Mouse (Mus musculus) lung, adult 2 months (tissue): ENCODE measurements around the gene Alyref. TPM values are rescaled to one million over a fixed set of nuclear protein-coding genes. Genes with fewer than 3 reads are reported as not detected.
"Not testable (repeated sequence)": the region's sequence is repeated elsewhere in the genome, so short reads cannot be mapped to it uniquely, and the experiment has no call there.

ENCODE experiments used
- DNase-seq: peaks from one replicate; pipeline ENCODE4 v3.0.0; 2022
- H3K4me1 ChIP-seq: fragments of 200-500 bp; 2 replicates; pipeline ENCODE4 v1.6.1; 2011; ENCODE audit warnings: low read length; ENCODE audit not compliant: control insufficient read depth, insufficient read depth
- H3K4me3 ChIP-seq: fragments of 200-500 bp; replicated peaks from 2 replicates; pipeline ENCODE3; 2011; ENCODE audit warnings: low read depth, mild to moderate bottlenecking, control low read depth, low read length; ENCODE audit errors: extremely low read depth
- CTCF ChIP-seq: fragments of 200-500 bp; IDR thresholded peaks from 2 replicates; pipeline ENCODE4 v1.5.1; 2011; ENCODE audit warnings: mild to moderate bottlenecking, low read length, control low read depth; ENCODE audit not compliant: insufficient read depth
- POLR2A ChIP-seq: fragments of 200-500 bp; IDR thresholded peaks from 2 replicates; pipeline ENCODE4 v1.6.1; 2011; ENCODE audit warnings: low read depth, mild to moderate bottlenecking, control low read depth, low read length, borderline replicate concordance; ENCODE audit errors: extremely low read depth
- WGBS: fragments of 180-500 bp; shearing (Covaris S2); methylation state at CpG from one replicate; pipeline ENCODE4 v1.1.7; 2018; 5-methylcytosine and 5-hydroxymethylcytosine counted together
- polyA plus RNA-seq: library from polyadenylated mRNA; depleted of rRNA; stranded (reverse); fragments of >200 nt; gene quantifications from 2 replicates; pipeline ENCODE4 v1.2.3, GENCODE M21; 2012

The Alyref gene
- polyA plus RNA-seq, 1 experiment: 29.1 TPM

DNA sequence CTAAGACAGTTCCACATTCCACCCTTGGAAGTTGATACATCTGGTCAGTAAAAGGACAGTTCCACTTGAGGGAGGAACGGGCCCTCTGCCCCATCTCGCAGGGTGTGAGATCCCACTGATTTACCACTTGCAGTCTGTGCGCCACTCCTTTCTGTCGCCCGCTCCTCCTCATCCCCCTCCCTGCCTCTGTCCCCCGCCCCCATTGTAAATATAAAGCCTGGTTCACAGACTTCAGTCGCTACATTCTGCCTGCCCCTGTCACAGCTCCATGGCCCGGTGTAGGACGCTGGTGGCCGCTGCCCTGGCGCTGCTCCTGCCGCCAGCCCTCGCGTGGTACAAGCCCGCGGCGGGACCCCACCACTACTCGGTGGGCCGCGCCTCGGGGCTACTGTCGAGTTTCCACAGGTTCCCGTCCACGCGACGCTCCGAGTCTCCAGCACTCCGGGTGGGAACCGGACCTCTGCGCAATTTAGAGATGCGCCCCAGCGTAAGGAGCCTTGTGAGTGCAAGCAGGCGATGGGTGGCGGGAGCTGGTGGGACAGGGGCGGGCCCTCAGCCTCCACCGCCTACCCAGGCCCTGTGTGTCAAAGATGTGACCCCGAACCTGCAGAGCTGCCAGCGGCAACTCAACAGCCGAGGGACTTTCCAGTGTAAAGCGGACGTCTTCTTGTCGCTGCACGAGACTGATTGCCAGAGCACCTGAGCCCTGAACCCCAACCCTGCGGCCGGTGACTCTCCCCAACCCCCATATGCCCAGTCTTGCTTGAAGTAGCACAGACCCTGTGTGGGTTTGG is 10.3 kb upstream of the Alyref start, which contains the start of gene Npb:
TSS of gene Npb (plus strand) at position 237 of the 794 bp plus-strand sequence.
- TF ChIP-seq CTCF: no peak
- TF ChIP-seq POLR2A: no peak
- no peak for DNase-seq
- Histone ChIP-seq H3K4me1 (peaks cover 3% of the 10 kb centered on the region), H3K4me3 (no peak within 1 kb of the TSS)
- WGBS: 11% methylated on average over 45 of the region's 45 CpGs

DNA sequence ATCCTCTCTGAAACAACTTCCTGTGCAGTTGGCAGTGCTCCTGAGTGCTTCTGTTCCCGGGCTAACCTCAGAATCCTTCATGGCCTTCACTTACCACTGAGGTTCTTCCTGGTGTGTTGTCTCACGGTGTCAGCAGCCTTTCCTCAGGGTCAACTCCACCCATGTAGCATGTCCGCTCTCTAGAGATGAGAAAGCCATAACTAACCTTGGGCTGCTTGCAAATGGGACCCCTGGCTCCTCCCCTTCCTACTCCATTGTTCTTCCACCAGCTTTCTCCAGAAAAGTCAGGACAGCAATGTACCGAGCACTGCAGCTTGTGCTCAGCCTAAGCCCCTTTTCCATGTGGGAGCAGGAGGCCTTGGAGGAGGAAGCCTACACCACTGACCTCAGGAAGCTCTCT is 8.6 kb upstream of the Alyref start:
- no peak overlapping the region for H3K4me3 ChIP-seq
- WGBS: 55% methylated on average over 4 of the region's 4 CpGs
- H3K4me1 ChIP-seq: peaks cover 3% of the 10 kb centered on the region
- no peak for TF ChIP-seq CTCF
- no peak for TF ChIP-seq POLR2A
- DNase-seq: no peak

DNA sequence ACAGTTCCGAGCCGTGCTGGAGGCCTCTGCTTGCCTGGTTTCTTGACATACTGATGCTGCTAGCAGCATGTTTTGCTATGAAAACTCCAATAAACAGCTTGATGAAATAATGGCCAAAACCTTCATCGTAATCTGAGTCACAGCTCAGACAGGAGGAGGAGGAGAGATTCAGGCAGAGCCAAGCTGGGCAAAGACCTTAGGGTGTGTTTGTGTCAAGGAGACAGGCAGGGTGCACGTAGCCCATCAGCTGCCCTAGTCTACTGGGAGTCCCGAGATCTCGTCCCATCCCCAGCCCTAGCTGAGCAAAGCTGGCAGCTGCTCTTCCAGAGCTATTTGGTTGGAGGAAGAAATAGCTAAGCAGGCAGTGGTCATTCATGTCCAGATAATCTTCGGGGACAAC is 7.5 kb upstream of the Alyref start:
- no peak for DNase-seq
- 89% methylated on average over 7 of the region's 7 CpGs for WGBS
- TF ChIP-seq CTCF (no peak), POLR2A (no peak)
- H3K4me3 ChIP-seq: no peak overlapping the region
- peaks cover 3% of the 10 kb centered on the region for H3K4me1 ChIP-seq

DNA sequence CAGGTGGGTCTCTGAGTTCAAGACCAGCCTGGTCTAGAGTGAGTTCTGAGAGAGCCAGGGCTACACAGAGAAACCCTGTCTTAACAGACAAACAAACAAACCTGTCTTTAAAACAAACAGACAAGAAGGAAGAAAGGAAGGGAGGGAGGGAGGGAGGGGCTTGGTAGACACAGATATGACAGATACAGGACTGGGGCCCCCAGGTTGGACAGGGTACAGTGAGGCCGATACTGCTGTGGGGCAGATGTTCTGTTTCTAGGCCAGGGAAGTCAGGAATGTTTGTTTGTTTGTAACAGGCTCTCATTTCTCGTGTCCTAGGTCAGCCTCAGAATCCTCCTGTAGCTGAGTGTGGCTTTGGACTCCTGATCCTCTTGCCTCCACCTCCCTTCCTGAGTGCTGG is 5.4 kb upstream of the Alyref start:
- Histone ChIP-seq H3K4me3 (no peak overlapping the region), H3K4me1 (peaks cover 3% of the 10 kb centered on the region; the same call in 1 of the 2 replicates)
- TF ChIP-seq CTCF: no peak
- no peak for TF ChIP-seq POLR2A
- DNase-seq: no peak
- 67% methylated on average over 2 of the region's 2 CpGs for WGBS

DNA sequence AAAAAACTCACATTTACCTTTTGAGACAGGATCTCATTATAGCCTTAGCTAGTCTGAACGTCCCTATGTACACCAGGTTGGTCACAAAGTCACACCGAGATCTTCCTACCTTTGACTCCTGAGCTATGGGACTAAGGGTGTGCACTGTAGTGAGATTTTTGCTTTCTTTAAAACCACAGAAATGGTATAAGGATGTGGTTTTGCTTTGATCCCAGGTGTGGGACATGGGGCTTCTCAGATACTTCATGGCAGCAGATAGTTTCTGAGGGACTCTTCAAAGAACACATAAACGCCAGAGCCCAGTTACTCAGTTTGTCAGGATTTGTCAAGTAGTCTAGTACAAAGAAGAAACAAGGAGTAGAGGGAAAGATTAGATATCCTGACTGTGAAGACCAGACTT is 2.6 kb upstream of the Alyref start:
- Histone ChIP-seq H3K4me3 (no peak overlapping the region), H3K4me1 (peaks cover 12% of the 10 kb centered on the region)
- WGBS: 86% methylated on average over 3 of the region's 3 CpGs
- TF ChIP-seq POLR2A (no peak), CTCF (no peak)
- DNase-seq: no peak

GRCm38 (mm10) chr11:120598990-120599549 is 905 bp upstream of the Alyref start:
- no peak for DNase-seq
- peaks cover 12% of the 10 kb centered on the region for H3K4me1 ChIP-seq
- 41% methylated on average over 17 of the region's 17 CpGs for WGBS
- TF ChIP-seq CTCF: no peak
- TF ChIP-seq POLR2A: no peak
- H3K4me3 ChIP-seq: peak overlapping the region; percentile 55

GRCm38 (mm10) chr11:120597240-120598235 is 627 bp downstream of the Alyref start:
- Histone ChIP-seq H3K4me3 (peak overlapping the region; percentile 61), H3K4me1 (peaks cover 12% of the 10 kb centered on the region)
- no peak for TF ChIP-seq CTCF
- TF ChIP-seq POLR2A: no peak
- 4% methylated on average over 98 of the region's 99 CpGs for WGBS
- no peak for DNase-seq

GRCm38 (mm10) chr11:120588531-120588930 is 9.6 kb downstream of the Alyref start:
- TF ChIP-seq CTCF (no peak), POLR2A (no peak)
- 75% methylated on average over 6 of the region's 6 CpGs for WGBS
- H3K4me3 ChIP-seq: no peak overlapping the region

DNA sequence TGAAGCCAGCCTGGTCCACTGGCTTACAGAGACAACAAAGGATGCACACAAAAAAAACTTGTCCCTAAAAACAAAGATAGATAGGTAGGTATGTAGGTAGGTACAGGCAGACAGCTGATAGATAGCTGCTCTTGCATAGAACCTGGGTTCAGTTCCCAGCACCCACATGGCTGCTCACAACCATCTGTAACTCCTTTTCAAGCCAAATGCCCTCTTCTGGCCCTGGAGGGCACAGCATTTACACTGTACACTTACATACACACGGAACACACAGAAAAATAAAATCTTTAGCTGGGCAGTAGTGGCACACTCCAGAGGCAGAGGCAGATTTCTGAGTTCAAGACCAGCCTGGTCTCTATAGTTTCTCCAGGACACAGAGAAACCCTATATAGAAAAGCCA is 14.2 kb downstream of the Alyref start:
- H3K4me1 ChIP-seq: peaks cover 15% of the 10 kb centered on the region
- no peak overlapping the region for H3K4me3 ChIP-seq
- no peak for DNase-seq
- 100% methylated on average over 1 of the region's 1 CpGs for WGBS
- TF ChIP-seq POLR2A (no peak), CTCF (no peak)

More at GRCm38 (mm10) chr11:120588531-120588930, 9.6 kb downstream of the Alyref start:
- H3K4me1 ChIP-seq: no peaks in the 10 kb centered on the region
- no peak for DNase-seq

DNA sequence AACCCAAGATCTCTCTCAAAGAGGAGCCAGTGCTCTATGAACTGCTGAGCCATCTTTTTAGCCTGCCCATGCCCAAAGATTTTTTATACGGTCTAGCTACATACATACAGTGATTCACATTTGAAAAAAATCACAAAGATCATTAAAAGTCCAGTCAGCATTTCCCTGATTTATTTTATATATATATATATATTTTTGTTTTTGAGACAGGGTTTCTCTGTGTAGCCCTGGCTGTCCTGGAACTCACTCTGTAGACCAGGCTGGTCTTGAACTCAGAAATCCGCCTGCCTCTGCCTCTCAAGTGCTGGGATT is 15.2 kb downstream of the Alyref start:
- not testable (repeated sequence) for H3K4me3 ChIP-seq, DNase-seq
- H3K4me1 ChIP-seq: peaks cover 17% of the 10 kb centered on the region
- 92% methylated on average over 2 of the region's 2 CpGs for WGBS
